Mouse (Mus musculus) layer of hippocampus, adult 9-11 months (tissue): ENCODE results near the gene Kcnj9.

Source experiments
- DNase-seq: peaks from one replicate; pipeline ENCODE4 v3.0.0; 2022

Kcnj9 gene

GRCm38 (mm10) chr1:172329131-172329530 lies at the start of gene Kcnj9:
Gene Kcnj9 (minus strand): TSS chr1:172329318.
- DNase-seq = peak; percentile 91

DNA sequence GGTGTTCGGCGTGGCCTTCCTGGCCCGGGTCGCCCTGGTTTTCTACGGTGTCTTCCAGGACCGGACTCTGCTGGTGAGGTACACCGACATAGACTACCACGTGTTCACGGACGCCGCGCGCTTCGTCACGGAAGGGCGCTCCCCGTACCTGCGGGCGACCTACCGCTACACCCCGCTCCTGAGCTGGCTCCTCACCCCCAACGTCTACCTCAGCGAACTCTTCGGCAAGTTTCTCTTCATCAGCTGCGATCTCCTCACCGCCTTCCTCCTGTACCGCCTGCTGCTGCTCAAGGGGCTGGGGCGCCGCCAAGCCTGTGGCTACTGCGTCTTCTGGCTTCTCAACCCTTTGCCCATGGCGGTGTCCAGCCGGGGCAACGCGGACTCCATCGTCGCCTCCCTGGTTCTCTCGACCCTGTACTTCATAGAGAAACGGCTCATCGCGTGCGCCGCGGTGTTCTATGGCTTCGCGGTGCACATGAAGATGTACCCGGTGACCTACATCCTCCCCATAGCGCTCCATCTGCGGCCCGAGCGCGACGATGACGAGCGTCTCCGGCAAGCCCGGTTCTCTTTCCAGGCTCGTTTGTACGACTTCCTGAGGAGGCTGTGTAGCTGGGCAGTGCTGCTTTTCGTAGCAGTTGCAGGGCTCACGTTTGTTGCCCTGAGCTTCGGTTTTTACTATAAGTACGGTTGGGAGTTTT lies 47.8 kb upstream of the Kcnj9 start:
- no peak for DNase-seq

- DNase-seq = peak; percentile 98
Measured at GRCm38 (mm10) chr1:172376198-172376667, 47.1 kb upstream of the Kcnj9 start, which contains the start of gene Pigm. Gene Pigm (plus strand): TSS chr1:172376546.

GRCm38 (mm10) chr1:172368768-172369418 lies 39.8 kb upstream of the Kcnj9 start:
- DNase-seq = no peak

GRCm38 (mm10) chr1:172364684-172365083 lies 35.6 kb upstream of the Kcnj9 start:
- DNase-seq = peak; percentile 70

DNA sequence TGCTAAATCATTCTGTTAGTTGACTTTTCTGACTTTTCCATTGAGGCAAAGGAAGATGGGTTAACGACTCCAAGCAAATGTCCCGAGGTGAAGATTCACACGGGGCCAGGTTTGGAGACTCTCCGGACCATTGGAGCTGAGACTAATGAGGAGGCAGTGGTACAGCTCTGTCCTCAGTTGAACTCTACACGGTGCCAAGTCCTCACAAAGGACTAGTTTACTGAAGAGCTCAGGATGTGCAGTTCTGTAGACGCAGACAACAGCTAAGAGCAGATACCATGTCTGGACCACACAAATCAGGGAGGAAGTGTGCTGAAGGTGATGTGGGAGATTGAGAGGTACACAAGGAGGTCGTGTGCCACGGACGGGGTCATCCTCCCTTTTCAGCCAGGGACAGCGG lies 29.2 kb upstream of the Kcnj9 start:
- no peak for DNase-seq

- DNase-seq = no peak
Measured at GRCm38 (mm10) chr1:172357550-172357949, 28.4 kb upstream of the Kcnj9 start.

DNA sequence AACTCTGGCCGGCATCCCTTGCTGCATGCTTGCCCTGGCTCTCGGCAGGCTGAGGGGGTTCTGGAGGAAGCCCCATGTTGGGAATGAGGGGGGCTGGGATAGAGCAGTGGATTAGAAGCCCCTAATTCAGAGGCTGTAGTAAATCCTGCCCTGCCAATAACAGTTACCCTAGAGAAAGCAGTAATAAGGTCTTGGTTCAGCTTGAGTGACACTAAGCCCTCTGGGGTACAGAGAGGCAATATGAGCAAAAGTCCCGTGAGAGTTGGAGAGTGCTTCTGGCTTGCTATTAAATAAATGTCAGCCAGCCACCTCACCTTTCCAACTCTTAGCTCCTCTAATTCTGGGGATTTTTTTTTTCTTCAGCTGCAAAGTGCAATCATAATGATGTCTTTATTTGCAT lies 26.2 kb upstream of the Kcnj9 start:
- no peak for DNase-seq

DNA sequence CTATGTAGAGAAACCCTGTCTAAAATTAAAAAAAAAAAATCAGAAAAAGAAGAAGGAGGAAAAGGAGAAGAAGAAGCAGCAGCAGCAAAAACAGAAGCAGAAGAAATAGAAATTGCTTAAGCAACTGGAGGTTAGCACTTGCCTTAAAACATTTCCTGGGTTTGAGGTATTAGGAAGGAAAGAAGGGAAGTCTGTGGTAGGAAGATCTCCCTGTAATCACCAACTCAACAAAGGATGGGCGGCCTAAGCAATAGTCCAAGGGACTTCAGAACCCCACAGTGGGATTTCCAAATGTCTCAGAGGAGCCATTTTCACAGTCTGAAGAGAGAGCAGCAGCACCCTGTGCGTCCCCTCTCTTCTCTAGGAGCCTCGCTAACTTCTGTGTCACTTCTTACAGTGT lies 23.3 kb upstream of the Kcnj9 start:
- no peak for DNase-seq

DNA sequence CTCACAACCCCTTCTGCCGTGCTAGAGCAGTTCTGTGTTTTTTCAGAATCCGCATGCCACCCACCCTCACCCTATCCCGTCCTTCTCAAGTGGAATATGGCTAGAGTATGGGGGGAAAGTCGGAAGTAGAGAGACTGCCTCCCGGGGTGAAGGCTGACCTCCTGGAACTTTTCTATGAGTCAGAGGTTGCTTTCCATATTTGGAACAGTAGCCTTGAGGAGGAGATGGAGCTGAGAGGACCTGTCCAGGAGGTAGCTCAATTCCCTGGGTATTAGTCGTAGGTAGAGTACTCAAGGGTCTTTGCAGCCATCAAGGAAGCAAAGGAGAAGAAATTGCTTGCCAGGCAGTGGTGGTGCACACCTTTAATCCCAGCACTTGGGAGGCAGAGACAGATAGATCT lies 22.9 kb upstream of the Kcnj9 start:
- DNase-seq = no peak

GRCm38 (mm10) chr1:172349916-172350812 lies 21.0 kb upstream of the Kcnj9 start:
- DNase-seq = peak; percentile 94

- no peak for DNase-seq
Measured at GRCm38 (mm10) chr1:172349504-172349903, 20.4 kb upstream of the Kcnj9 start.

DNA sequence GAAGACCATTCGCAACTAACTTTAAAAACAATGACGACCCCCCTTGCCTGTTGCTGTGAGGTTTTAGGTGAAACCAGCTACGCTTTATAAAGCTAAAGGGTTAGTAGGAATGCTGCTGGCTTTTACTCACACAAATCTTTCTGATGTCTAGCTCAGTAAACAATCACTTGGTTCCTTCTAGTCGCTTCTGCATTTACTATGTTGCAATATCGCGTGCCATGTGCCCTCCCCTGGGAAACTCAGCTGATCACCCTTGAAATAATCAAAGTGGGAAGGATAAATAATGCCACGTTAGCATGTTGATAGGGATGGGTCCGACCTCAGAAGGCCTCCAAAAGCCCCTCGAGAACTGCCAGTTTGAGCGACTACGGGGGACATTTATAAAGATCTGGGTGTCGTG lies 18.3 kb upstream of the Kcnj9 start:
- no peak for DNase-seq

DNA sequence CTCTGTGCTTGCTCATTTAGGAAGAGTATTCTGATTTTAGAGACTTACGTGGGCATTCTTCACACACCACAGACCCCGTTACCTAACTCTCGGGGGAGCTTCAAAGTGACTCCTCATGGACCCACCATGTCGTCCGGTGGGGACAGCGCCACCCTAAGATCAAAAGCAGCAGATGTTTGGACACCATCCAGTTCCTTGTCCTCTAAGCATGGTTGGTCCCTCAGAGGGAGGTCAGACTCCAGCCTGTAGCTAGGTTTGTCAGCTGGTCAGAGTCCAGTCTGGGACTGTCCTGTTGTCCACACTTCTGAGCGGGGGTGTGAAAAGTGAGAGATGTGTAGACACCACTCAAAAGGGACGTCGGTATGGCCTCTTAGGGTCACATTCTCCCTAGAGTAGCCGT lies 17.6 kb upstream of the Kcnj9 start:
- DNase-seq = no peak

GRCm38 (mm10) chr1:172344820-172345219 lies 15.7 kb upstream of the Kcnj9 start:
- no peak for DNase-seq

- DNase-seq = no peak
Measured at GRCm38 (mm10) chr1:172343914-172344313, 14.8 kb upstream of the Kcnj9 start.

DNA sequence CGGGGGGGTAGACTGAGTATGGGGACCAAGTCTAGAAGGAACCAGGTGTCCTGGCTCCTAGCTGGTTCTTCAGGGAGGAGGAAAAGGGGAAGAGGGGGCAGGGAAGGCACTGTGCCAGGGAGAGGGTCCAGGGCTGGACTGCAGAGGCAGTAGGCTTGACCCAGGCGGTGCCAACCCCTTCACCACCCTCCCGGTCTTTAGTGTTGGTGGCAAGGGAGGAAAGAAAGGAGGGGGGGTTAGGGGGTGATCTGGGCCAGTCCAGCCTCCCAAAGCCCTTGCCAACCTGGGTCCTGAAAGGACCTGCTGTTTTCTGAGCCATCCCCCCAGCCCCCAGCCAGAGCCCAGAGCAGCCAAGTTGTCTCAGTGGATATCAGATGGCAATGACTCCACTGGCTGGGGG lies 13.6 kb upstream of the Kcnj9 start:
- DNase-seq = peak; percentile 92

GRCm38 (mm10) chr1:172341386-172341785 lies 12.3 kb upstream of the Kcnj9 start:
- no peak for DNase-seq

- DNase-seq = peak; percentile 90
Measured at GRCm38 (mm10) chr1:172340729-172341321, 11.7 kb upstream of the Kcnj9 start, which contains the start of gene Kcnj10. Gene Kcnj10 (plus strand): TSS chr1:172341210.

- no peak for DNase-seq
Measured at GRCm38 (mm10) chr1:172337411-172338185, 8.5 kb upstream of the Kcnj9 start.

DNA sequence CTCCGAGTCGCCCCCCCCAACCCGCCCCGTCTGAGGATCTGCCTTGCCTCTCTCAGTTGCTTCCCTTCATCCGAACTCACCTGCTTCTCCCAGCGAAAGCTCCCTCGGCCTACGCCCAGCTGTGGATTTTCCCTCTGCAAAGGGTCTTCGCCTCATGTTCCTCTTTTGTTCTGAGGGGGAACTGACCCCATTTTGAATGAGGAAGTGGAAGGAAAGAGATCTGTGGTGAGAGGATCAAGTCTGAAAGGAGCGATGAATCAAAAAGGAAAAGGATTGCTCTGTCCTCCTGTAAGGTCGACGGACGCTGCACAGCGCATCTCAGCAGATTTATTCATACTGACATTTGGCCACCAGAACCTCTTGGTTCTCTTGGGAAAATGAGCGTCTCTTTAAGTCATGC lies 6.7 kb upstream of the Kcnj9 start:
- no peak for DNase-seq

DNA sequence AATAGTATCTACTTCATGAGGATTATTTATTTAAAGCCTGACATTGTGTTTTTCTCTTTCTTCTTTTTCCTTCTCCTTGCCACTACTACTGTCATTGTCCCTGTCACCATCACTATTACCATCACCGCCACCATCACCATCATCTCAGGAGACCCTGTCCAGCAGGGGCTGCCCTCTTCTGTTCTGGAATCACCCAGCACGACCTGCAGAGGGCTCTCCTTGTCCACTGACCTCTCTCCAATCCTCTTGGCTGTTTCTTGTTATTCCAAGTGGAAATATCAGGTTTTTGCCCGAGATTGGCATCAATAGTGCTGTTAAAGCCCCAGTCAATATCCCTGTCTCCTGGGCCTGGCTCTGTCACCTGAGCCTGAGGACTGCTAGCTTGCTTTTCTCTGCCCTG lies 4.4 kb upstream of the Kcnj9 start:
- no peak for DNase-seq
